Mouse (Mus musculus): Measurements from ENCODE around the gene Btaf1.
"Not testable (repeated sequence)": the region's sequence is repeated elsewhere in the genome, so short reads cannot be mapped to it uniquely, and the experiment has no call there.

Btaf1 gene

DNA sequence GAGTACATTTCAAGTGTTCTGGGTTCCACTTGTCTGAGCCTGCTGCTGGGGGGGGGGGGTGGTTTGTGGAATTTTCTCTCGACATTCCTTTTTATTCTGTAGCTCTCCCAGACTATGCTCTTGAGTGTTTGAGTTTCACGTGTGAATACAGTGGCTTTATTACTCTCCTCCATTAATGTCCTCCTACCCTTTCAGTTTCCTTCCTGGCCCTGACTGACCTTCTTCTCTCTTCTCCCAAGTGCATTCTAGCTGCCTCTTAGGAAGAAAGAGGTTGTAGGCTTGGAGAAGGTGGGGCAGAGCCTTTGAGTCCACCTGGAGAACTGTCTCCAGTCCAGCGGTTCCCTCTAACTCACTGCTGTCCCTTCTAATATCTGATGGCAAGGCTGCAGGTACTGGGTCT lies 2.9 kb upstream of the Btaf1 start:
- no peak for DNase-seq

DNA sequence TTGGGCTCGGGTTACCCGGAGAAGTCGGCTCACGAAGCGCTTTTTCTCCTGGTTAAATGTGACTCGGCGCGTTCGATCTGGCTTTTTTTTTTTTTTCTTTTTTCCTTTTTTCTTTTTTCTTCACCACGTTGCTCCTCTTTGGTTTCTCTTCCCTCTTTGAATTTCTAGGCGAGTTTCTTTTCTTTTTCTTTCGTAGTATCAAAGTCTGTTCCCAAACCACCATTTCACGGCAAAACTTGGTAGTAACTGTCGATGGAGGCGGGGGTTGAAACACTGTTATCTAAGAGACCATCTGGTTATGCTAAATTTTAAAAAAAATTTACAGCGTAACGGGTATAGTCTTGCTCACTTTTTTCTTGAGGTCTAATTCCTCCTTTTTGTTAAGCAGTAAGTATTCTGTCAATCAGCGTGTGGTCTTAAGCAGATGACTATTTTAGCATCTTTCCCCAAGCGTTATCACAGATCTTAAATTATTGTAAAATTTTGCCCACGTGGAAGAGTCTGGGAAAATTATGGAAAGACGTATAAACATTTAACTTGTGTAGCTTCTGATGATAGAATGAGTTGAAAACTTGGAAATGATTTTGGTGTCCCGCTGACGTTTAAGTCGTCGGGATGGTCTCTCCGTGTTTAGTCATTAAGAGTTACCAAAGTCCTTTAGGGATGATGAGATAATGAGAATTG lies 816 bp downstream of the Btaf1 start:
- DNase-seq = no peak

DNA sequence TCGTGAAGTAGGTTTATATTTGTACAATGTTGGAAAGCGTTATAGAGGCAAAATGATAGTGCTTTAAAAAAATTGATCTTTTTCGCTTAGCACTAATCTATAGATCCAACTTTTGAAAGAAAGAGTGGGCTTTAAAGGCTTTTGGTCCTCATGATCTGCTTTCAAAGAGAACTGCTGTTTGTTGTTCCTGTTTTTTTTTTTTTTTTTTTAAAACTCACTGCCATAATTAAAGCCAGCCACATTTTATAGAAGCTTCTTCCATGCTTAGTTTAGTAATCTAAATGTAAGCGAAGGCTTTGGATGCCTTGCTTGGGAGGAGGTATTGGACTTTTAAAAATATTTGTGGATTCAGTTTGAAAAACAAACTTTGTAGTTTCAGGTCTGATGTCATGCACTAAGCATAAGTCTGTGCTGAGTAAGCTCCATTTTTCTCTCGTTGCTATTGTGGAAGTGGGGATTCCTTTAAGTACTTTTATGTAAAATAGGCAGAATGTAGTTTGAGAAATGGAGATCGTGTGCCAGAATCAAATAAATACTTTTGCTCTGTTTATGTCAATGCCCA lies 2.0 kb downstream of the Btaf1 start:
- no peak for DNase-seq

DNA sequence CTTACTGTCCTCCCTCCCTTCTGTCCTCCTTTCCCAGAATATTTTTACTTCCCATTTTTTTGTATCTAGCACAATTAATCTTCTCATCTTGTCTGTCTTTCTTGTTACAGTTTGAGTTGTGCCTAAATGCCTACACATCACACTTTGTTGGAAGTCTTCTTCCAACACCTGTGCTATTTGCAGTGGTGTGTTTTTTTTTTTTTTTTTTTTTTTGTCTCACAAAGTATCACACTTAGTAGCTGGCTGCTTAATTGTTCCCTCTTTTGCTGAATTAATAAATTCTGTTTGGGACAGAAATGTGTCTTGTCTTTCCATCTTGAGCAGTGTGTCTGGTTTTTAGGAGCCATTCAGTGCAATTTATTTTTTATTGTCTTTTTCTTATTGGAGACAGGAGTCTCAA lies 3.9 kb downstream of the Btaf1 start:
- DNase-seq = no peak

DNA sequence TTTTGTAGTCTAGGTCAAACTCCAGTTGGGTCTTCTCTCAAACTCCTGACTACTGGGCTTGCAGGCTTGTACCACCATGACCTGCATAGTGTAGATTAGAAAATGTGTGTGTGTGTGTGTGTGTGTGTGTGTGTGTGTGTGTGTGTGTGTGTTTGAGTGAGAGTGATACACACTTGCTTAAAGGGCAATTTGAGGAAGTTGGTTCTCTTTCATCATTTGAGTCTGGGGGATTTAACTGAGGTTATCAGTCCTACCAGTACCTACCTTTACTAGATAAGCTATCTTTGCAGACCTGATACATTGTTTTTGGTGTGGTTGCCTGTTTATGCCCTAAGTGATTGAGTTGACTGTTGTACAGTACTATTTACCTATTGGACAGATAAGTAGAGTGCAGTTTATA lies 6.2 kb downstream of the Btaf1 start:
- no peak for DNase-seq

DNA sequence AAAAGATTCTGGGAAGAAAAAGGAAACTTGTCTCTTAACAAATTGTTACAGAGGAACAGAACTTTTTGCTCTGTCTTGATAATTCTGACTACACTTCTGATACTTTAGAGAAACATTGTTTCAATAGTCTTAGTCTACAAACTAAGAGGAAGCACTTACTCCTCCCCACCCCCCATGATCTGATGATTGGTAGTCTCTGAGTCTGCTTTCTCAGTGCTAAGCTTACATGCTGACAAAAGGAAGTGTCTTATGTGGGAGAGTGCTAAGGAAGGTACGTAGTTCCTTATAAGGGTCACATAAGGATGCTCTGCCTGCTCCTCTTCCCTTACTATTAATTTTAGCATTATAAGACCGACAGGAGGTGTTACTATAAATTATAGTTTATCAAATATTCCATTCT lies 6.7 kb downstream of the Btaf1 start:
- no peak for DNase-seq

DNA sequence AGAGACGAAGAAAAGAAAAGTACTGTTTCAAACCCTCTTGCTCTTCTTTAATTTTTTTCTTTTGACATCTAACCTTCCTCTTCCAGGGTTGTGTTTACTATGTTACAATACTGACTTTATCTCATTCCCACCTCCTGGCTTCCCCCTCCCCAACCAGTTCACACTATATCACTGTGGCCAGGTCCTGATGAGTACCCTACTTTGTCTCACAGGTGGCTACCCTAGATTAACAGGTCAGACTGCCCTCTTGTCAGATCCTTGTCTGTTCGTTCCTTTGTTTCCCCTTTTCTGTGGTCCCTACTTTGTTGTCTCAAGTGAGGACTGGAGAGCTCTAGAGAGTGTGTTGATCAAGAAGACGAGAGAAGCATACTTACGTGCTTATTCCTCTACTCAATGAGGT lies 10.4 kb downstream of the Btaf1 start:
- no peak for DNase-seq

DNA sequence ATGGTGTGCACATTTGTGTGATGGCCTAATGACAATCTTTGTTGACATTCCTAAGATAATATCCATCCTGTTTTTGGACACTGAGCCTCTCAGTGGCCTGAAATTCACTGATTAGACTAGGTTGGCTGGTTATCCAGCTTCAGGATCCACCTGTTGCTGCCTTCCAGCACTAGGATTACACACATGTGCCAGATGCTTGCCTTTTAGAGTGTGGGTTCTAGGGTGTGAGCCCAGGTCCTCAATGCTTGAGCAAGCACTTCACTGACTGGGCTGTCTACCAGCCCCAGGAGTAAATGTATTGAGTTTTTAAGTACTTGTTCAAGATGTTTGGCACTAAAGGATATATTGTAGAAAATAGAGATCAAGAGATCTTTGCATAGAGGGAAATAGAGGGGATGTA lies 12.1 kb downstream of the Btaf1 start:
- DNase-seq = no peak

DNA sequence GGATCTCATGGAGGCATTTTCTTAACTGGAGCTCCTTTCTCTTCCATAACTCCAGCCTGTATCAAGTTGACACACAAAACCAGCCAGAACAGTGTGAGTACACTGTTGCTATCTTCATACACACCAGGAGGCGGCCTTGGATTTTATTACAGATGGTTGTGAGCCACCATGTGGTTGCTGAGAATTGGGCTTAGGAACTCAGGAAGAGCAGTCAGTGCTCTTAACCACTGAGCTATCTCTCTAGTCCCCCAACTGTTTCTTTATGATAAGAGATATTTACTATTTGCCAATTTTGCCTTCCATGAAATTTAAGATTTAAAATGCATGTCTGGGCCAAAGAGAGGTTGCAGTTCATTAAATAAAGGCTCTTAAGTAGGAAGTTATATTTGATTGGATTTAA lies 14.2 kb downstream of the Btaf1 start:
- DNase-seq = no peak

DNA sequence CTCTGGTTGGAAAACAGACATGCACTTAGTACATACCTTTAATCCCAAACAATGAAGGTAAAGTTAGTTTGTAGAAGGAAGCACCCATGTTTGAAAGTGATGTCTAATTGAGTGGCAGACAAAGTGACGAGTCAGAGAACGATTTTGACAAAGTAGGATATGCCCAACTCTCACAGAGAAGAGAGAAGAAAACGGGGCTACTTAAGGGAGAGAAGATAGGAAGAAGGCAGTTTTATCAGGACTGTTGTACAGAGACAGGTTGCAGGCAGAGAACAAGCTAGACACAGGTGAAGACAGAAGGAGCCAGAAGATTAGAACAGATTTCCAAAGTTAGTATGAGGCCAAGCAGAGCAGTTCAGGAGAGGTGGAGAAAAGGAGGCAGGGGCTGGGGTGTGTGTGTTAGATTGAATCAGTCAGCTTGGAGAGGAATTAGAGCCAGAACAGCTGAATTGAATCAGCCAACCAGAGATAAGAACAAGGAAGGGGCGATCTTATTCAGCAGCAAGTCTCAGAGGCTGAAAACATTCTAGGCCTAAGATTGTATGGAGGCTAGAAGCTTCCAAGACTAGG lies 27.8 kb downstream of the Btaf1 start:
- DNase-seq = no peak

DNA sequence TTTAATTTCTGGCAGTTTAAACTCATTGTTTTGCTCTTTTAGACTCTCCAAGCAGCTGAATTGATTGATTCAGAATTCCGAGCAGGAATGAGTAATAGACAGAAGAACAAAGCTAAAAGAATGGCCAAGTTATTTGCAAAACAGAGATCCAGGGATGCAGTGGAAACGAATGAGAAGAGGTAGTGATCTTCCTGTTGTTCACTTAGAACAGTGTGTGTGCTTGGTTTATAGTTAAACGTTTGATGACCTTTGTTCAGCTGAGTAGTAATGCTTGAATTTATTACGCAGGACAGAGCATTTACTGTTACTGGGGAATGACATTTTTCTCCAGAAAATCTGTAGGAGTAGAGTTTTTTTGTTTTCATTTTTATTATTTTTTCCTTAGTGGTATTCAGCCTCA lies 32.5 kb downstream of the Btaf1 start:
- peak; percentile 7 to 18 for DNase-seq

DNA sequence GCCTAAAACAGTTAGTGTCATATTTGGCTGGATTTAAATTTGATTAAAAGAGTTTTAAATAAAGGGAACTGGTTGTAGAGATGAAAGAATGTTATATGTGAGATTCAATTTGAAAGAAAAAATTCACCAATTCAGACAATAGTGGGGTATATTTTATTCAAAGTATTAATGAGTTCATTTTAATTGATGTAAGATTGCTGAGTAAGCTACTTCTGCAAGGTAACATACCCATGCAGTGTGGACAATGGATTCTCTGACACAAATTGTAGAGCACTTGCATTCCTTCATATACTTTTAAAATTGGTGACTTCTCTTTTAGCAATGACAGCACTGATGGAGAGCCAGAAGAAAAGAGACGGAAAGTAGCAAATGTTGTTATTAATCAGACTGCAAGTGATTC lies 35.4 kb downstream of the Btaf1 start:
- no peak for DNase-seq

DNA sequence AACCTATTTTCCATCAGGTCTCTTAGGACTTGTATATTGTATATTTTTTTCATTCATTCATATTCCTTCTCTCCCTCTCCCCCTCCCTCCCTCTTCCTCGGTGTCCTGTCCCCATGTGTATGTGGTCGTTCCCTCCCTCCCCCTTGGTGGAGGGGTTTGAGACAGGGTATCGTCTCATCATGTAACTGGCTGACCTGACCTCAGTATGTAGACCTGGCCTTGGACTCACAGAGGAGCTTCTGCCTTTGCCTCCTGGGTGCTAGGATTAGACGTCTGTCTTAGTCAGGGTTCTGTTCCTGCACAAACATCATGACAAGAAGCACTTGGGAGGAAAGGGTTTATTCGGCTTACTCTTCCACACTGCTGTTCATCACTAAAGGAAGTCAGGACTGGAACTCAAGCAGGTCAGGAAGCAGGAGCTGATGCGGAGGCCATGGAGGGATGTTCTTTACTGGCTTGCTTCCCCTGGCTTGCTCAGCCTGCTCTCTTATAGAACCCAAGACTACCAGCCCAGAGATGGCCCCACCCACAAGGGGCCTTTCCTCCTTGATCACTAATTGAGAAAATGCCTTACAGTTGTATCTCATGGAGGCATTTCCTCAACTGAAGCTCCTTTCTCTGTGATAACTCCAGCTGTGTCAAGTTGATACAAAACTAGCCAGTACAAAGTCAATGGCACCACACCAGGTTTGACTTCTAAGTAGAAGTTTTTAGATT lies 36.8 kb downstream of the Btaf1 start:
- DNase-seq = not testable (repeated sequence)

DNA sequence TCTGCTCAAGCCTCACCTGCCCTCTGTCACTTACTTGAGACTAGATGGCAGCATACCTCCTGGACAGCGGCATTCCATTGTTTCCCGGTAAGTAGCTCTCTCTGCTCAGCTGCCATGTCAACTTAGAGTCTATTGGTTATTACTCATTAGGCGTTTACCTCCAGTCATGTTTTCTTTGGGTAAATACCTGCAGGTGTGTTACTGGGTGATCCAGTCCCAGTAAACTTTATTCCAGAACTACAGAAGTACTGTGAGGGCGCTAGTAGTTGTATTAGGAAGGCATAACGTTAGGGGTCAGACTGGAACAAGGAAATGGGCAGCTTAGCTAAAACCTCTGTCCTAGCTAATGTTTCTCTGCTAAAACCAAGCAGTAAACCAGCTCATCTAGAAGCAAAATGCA lies 78.7 kb downstream of the Btaf1 start:
- DNase-seq = no peak

DNA sequence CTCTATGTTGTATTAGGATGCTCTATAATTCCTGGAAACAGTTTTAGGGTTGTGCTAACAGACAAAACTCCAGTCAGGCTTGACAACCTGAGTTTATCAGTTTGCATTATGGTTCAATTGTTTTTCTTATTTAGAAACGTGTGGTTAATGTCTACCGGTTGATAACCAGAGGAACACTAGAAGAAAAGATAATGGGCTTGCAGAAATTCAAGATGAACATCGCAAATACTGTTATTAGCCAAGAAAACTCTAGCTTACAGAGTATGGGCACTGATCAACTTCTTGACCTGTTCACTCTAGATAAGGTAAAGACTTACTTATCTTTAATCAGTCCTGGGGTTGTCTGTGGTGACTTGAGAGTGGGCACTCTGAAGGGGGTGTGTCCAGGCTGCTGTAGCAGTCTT lies 84.0 kb downstream of the Btaf1 start:
- DNase-seq = no peak

DNA sequence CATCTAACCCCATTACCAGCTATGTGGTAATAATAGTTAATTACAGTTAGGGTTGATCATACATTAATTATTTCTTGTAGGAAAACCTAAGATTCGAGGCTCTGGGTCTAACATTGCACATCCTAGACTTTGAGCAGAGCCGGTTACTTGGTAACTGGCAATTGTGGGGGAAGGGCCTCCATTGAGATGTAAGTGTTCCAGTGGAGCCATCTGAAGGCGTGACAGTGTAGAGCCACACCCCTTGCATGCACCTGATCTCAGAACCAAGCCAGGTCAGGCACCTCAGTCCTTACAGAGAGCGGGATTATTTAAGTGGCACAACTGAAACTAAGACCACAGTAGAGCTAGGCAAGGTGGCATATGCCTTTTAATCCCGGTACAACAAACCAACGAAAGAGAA lies 87.6 kb downstream of the Btaf1 start:
- peak; percentile 47 to 65 for DNase-seq

DNA sequence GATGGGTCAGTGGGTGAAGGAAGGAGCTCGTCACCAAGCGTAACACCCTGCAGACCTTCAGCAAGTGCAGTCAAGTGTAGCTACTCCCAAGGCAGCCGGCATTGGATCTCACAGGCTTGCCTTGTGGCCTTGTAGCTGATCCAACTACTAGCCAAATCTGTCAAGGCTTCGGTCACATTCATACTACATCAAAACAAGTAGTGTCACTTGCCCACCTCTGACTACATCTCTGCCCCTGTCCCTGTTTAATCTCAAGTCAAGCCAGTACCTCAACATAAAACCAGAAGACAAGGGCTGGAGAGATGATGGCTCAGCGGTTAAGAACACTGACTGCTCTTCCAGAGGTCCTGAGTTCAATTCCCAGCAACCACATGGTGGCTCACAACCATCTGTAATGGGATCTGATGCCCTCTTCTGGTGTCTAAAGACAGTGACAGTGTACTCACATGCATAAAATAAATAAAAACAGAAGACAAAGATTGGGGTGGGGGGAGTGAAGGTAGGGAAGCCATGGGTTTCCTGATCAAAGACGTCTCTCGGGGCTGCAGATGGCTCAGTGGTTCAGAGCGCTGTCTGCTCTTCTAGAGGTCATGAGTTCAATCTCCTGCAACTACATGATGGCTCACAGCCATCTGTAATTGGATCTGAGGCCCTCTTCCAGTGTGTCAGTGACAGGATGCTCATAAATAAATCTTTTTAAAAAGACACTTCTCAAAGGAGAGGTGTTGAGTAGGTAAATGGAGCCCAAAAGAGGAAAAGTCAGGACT lies 88.5 kb downstream of the Btaf1 start:
- DNase-seq = no peak

DNA sequence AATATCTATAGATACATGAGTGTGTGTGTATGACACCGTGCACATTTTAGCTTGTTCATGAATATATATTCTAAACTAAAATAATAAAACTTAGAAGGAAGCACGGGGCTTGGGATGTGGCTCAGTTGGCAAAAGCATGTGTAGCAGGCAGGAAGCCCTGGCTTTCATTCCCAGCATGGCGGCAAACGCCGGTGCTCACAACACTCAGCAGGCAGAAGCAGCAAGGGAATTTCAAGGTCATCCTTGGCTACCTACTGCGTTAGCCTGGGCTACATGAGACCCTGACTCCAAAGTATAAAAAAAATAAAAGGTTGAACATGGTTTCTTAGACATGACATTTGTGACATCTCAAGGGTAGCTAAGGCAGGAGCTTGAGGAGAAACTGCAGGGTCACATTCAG lies 91.0 kb downstream of the Btaf1 start:
- no peak for DNase-seq

DNA sequence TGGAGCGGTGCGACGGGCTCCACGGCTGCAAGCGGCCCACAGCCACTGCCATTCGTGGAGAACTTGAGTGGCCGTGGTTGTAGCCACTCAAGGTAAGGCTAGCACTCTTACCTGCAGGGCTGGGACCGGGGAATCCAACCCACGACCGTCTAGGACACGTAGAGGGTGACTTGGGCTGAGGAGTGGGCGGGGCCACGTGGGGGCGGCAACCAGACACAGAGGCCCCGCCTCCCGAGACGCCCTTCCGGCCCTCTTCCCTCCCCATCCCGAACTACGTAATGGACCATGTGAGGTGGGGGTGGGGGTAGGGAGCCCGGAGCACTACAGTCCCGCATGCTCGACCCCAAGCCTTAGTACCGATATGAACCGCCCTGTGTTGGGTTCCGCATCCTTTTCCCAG lies 92.5 kb downstream of the Btaf1 start:
- DNase-seq = peak; percentile 24 to 79

DNA sequence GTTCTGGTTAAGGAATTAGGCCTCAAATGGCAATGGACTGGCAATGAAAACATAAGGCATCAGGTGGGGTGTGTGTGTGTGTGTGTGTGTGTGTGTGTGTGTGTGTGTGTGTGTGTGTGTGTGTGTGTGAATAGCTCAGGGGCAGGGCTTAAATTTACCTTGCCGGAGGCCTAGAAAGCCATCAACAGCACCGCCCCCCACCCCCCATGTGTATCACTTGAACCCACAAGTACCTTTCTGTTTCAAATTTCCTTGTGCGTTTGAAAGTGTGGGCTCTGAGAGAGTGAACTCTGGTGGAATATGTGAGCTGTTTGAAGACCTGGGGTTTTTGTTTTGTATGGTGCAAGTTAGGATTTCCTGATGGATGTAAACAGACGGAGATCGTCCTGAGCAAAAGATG lies 93.1 kb downstream of the Btaf1 start:
- no peak for DNase-seq

DNA sequence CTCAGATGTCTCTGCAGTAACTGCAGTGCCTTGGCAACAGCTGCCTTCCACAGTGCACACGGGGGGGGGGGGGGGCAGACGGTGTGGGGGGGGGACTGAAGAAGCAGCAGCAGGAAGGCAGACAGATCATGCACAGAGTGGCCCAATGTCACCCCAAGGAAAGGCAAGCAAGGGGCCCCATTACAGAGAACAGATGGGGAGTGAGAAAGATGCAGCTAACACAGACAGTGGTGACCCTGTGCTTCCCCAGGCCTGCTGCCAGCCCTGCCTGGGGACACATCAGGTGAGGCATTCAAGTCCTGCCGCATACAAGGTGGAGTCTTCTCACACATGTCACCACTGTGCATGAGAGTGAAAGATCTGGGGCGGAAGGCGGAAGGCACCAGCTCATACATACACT lies 94.7 kb downstream of the Btaf1 start:
- no peak for DNase-seq

DNA sequence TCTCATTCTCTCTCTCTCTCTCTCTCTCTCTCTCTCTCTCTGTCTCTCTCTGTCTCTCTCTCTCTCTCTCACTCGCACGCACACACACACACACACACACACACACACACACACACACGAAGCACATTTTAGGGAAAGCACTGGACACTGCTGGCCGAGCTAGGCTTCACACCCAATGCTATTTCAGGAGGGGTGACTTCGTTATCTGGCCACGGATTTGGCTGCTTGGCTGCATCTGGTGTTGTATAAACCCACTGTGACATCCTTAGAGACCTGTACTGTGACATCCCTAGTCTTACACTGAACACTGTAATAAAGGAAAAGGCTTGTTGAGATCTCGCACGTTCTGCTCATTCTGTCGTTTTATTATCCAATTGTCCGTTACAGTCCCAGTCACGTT lies 95.1 kb downstream of the Btaf1 start:
- no peak for DNase-seq

DNA sequence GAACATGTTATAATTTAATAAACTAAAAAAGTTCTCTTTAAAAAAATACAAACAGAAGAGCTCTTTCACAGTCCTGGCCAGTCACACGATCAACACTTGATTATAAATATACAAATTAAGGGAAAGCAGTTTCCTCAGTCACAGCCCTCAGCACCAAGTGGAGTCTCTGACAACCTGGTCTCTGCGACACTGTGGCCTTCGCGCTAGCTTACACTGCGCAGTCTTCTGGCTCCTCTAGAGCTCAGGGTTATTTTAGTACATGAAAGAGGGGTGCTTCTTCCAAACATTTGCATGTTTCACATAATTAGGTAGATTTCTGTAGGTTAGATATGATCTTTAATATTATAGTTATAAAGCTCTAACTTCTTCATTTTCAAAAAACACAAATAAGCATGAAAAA lies 96.3 kb downstream of the Btaf1 start:
- no peak for DNase-seq

Measured in kidney, postnatal 36 days (tissue).